Mouse (Mus musculus) neural tube, embryonic 15.5 days (tissue): ENCODE results near the gene Slc9a9. TPM values are rescaled to one million over a fixed set of nuclear protein-coding genes. Genes with fewer than 3 reads are reported as not detected.
A peak's percentile ranks its signal among the peaks of the same experiment; 100 is the strongest.

Source experiments
- ATAC-seq: fragments of 200-750 bp; cut with Nextera tagmentation; 2 replicates; pipeline ENCODE4 v1.8.0; 2017; ENCODE audit warnings: mild to moderate bottlenecking, moderate TSS enrichment, moderate library complexity; ENCODE audit not compliant: low FRiP score
- H3K27ac ChIP-seq: fragments of 300-500 bp; sonication (generic); replicated peaks from 2 replicates; pipeline ENCODE4 v1.5.1; 2015; ENCODE audit warnings: mild to moderate bottlenecking, inconsistent platforms
- H3K27me3 ChIP-seq: fragments of 300-500 bp; sonication (generic); replicated peaks from 2 replicates; pipeline ENCODE4 v1.6.1; 2015; ENCODE audit warnings: inconsistent platforms
- H3K36me3 ChIP-seq: fragments of 300-500 bp; sonication (generic); 2 replicates; pipeline ENCODE4 v1.6.1; 2015; ENCODE audit warnings: inconsistent platforms
- H3K4me1 ChIP-seq: fragments of 300-500 bp; sonication (generic); 2 replicates; pipeline ENCODE4 v1.6.1; 2015; ENCODE audit warnings: inconsistent platforms
- H3K4me2 ChIP-seq: fragments of 300-500 bp; sonication (generic); 2 replicates; pipeline ENCODE4 v1.6.1; 2015; ENCODE audit warnings: inconsistent platforms, mild to moderate bottlenecking, moderate library complexity
- H3K4me3 ChIP-seq: fragments of 300-500 bp; sonication (generic); replicated peaks from 2 replicates; pipeline ENCODE4 v1.5.1; 2015; ENCODE audit warnings: mild to moderate bottlenecking, inconsistent platforms
- H3K9ac ChIP-seq: fragments of 300-500 bp; sonication (generic); replicated peaks from 2 replicates; pipeline ENCODE4 v1.6.1; 2015; ENCODE audit warnings: mild to moderate bottlenecking, inconsistent platforms
- H3K9me3 ChIP-seq: fragments of 300-500 bp; sonication (generic); replicated peaks from 2 replicates; pipeline ENCODE4 v1.6.1; 2016; ENCODE audit warnings: inconsistent platforms
- WGBS: fragments of 180-500 bp; shearing (Covaris S2); methylation state at CpG from one replicate; pipeline ENCODE4 v1.1.7; 2015; ENCODE audit warnings: mixed read lengths; 5-methylcytosine and 5-hydroxymethylcytosine counted together
- polyA plus RNA-seq: library from polyadenylated mRNA; unstranded; fragments of >200 nt; fragmentation: Nextera tagmentation; extraction: Ambion mirVana; gene quantifications from 2 replicates; pipeline ENCODE4 v1.2.1, GENCODE M21; 2015

The Slc9a9 gene
- polyA plus RNA-seq, 1 experiment from 2014 or later: 9.2 TPM

- no peak overlapping the region for H3K4me3 ChIP-seq
- no peak for ATAC-seq
- H3K9ac ChIP-seq: no peak overlapping the region
- no peaks in the 10 kb centered on the region for H3K27me3 ChIP-seq
- H3K4me1 ChIP-seq: no peaks in the 10 kb centered on the region
- no peak overlapping the region for H3K4me2 ChIP-seq
- no peaks in the 10 kb centered on the region for H3K36me3 ChIP-seq
- no peaks in the 10 kb centered on the region for H3K9me3 ChIP-seq
- WGBS: 76% methylated on average over 4 of the region's 4 CpGs
- H3K27ac ChIP-seq: no peak overlapping the region
Observed at GRCm38 (mm10) chr9:94656265-94656664, 13.4 kb upstream of the Slc9a9 start.

- ATAC-seq: no peak
- H3K9ac ChIP-seq: no peak overlapping the region
- 84% methylated on average over 3 of the region's 3 CpGs for WGBS
Observed at GRCm38 (mm10) chr9:94659401-94660152, 10.1 kb upstream of the Slc9a9 start.

GRCm38 (mm10) chr9:94661768-94662167, 7.9 kb upstream of the Slc9a9 start:
- no peak overlapping the region for H3K4me3 ChIP-seq
- H3K4me2 ChIP-seq: no peak overlapping the region
- WGBS: 8% methylated on average over 2 of the region's 2 CpGs
- no peaks in the 10 kb centered on the region for H3K9me3 ChIP-seq
- no peaks in the 10 kb centered on the region for H3K36me3 ChIP-seq
- no peak for ATAC-seq
- H3K9ac ChIP-seq: no peak overlapping the region
- no peaks in the 10 kb centered on the region for H3K27me3 ChIP-seq
- no peak overlapping the region for H3K27ac ChIP-seq
- H3K4me1 ChIP-seq: no peaks in the 10 kb centered on the region

More at GRCm38 (mm10) chr9:94659401-94660152, 10.1 kb upstream of the Slc9a9 start:
- Histone ChIP-seq H3K9me3 (no peaks in the 10 kb centered on the region), H3K4me1 (no peaks in the 10 kb centered on the region), H3K36me3 (no peaks in the 10 kb centered on the region), H3K27ac (no peak overlapping the region), H3K27me3 (no peaks in the 10 kb centered on the region), H3K4me2 (no peak overlapping the region), H3K4me3 (no peak overlapping the region)

GRCm38 (mm10) chr9:94665248-94665647, 4.5 kb upstream of the Slc9a9 start:
- Histone ChIP-seq H3K9me3 (no peaks in the 10 kb centered on the region), H3K9ac (no peak overlapping the region), H3K27me3 (no peaks in the 10 kb centered on the region), H3K4me3 (no peak overlapping the region), H3K27ac (no peak overlapping the region), H3K4me2 (no peak overlapping the region), H3K4me1 (peaks cover 9% of the 10 kb centered on the region), H3K36me3 (no peaks in the 10 kb centered on the region)
- 85% methylated on average over 4 of the region's 4 CpGs for WGBS
- ATAC-seq: no peak

GRCm38 (mm10) chr9:94668589-94668988, 1.1 kb upstream of the Slc9a9 start:
- Histone ChIP-seq H3K4me3 (no peak overlapping the region), H3K4me2 (no peak overlapping the region), H3K4me1 (peaks cover 12% of the 10 kb centered on the region), H3K27ac (no peak overlapping the region), H3K27me3 (no peaks in the 10 kb centered on the region), H3K9ac (no peak overlapping the region), H3K9me3 (no peaks in the 10 kb centered on the region), H3K36me3 (no peaks in the 10 kb centered on the region)
- 53% methylated on average over 7 of the region's 7 CpGs for WGBS
- no peak for ATAC-seq

GRCm38 (mm10) chr9:94670704-94671103, 995 bp downstream of the Slc9a9 start:
- Histone ChIP-seq H3K9me3 (no peaks in the 10 kb centered on the region), H3K36me3 (no peaks in the 10 kb centered on the region), H3K4me2 (peak overlapping the region; percentile 71), H3K4me3 (peak overlapping the region; percentile 58), H3K27ac (no peak overlapping the region), H3K9ac (peak overlapping the region; percentile 58; the same call in 1 of the 2 replicates), H3K4me1 (peaks cover 12% of the 10 kb centered on the region), H3K27me3 (no peaks in the 10 kb centered on the region)
- ATAC-seq: no peak

GRCm38 (mm10) chr9:94674704-94675103, 5.0 kb downstream of the Slc9a9 start:
- Histone ChIP-seq H3K4me3 (no peak overlapping the region), H3K27ac (no peak overlapping the region), H3K9me3 (no peaks in the 10 kb centered on the region), H3K9ac (no peak overlapping the region), H3K4me1 (0 out of 2 replicates have a peak, but pooled peaks cover 5% of the 10 kb centered on the region), H3K36me3 (no peaks in the 10 kb centered on the region), H3K4me2 (no peak overlapping the region), H3K27me3 (no peaks in the 10 kb centered on the region)
- 93% methylated on average over 1 of the region's 1 CpGs for WGBS
- ATAC-seq: no peak

GRCm38 (mm10) chr9:94678021-94678655, 8.4 kb downstream of the Slc9a9 start:
- no peak for ATAC-seq
- no peaks in the 10 kb centered on the region; the same call in 1 of the 2 replicates for H3K4me1 ChIP-seq
- WGBS: 83% methylated on average over 3 of the region's 3 CpGs

GRCm38 (mm10) chr9:94680468-94681094, 10.9 kb downstream of the Slc9a9 start:
- WGBS: 85% methylated on average over 18 of the region's 18 CpGs
- Histone ChIP-seq H3K36me3 (no peaks in the 10 kb centered on the region), H3K4me2 (no peak overlapping the region), H3K27me3 (no peaks in the 10 kb centered on the region), H3K9me3 (no peaks in the 10 kb centered on the region), H3K27ac (no peak overlapping the region), H3K4me3 (no peak overlapping the region), H3K9ac (no peak overlapping the region), H3K4me1 (no peaks in the 10 kb centered on the region; the same call in 1 of the 2 replicates)
- ATAC-seq: no peak

More at GRCm38 (mm10) chr9:94678021-94678655, 8.4 kb downstream of the Slc9a9 start:
- Histone ChIP-seq H3K36me3 (no peaks in the 10 kb centered on the region), H3K9ac (no peak overlapping the region), H3K27ac (no peak overlapping the region), H3K9me3 (no peaks in the 10 kb centered on the region), H3K4me3 (no peak overlapping the region), H3K27me3 (no peaks in the 10 kb centered on the region), H3K4me2 (no peak overlapping the region)

- no peak overlapping the region for H3K27ac ChIP-seq
- H3K36me3 ChIP-seq: no peaks in the 10 kb centered on the region
- H3K9me3 ChIP-seq: no peaks in the 10 kb centered on the region
- H3K27me3 ChIP-seq: no peaks in the 10 kb centered on the region
- no peak overlapping the region for H3K4me3 ChIP-seq
- no peak for ATAC-seq
- H3K4me2 ChIP-seq: no peak overlapping the region
- H3K4me1 ChIP-seq: no peaks in the 10 kb centered on the region; the same call in 1 of the 2 replicates
- 86% methylated on average over 8 of the region's 8 CpGs for WGBS
- no peak overlapping the region for H3K9ac ChIP-seq
Observed at GRCm38 (mm10) chr9:94681095-94681487, 11.4 kb downstream of the Slc9a9 start.

GRCm38 (mm10) chr9:94682260-94682659, 12.6 kb downstream of the Slc9a9 start:
- H3K4me3 ChIP-seq: no peak overlapping the region
- ATAC-seq: no peak
- H3K9me3 ChIP-seq: no peaks in the 10 kb centered on the region
- H3K36me3 ChIP-seq: no peaks in the 10 kb centered on the region
- no peak overlapping the region for H3K4me2 ChIP-seq
- no peaks in the 10 kb centered on the region; the same call in 1 of the 2 replicates for H3K4me1 ChIP-seq
- WGBS: 77% methylated on average over 2 of the region's 2 CpGs
- no peaks in the 10 kb centered on the region for H3K27me3 ChIP-seq
- H3K9ac ChIP-seq: no peak overlapping the region
- H3K27ac ChIP-seq: no peak overlapping the region

- no peak for ATAC-seq
- Histone ChIP-seq H3K9ac (no peak overlapping the region), H3K4me1 (no peaks in the 10 kb centered on the region; the same call in 1 of the 2 replicates), H3K9me3 (no peaks in the 10 kb centered on the region), H3K27me3 (no peaks in the 10 kb centered on the region), H3K4me2 (no peak overlapping the region), H3K36me3 (no peaks in the 10 kb centered on the region), H3K4me3 (no peak overlapping the region), H3K27ac (no peak overlapping the region)
- 80% methylated on average over 1 of the region's 1 CpGs for WGBS
Observed at GRCm38 (mm10) chr9:94685640-94686039, 15.9 kb downstream of the Slc9a9 start.
